Mouse (Mus musculus) liver, embryonic 14.5 days (tissue): ENCODE measurements around the gene Nrxn1. TPM values are rescaled to one million over a fixed set of nuclear protein-coding genes. Genes with fewer than 3 reads are reported as not detected.

Source experiments
- ATAC-seq: fragments of 200-750 bp; cut with Nextera tagmentation; 2 replicates; pipeline ENCODE4 v1.8.0; 2017; ENCODE audit warnings: moderate number of reproducible peaks, mild to moderate bottlenecking, moderate library complexity; ENCODE audit not compliant: insufficient read depth
- DNase-seq, 3 experiments: peaks; one replicate each; pipeline ENCODE4 v3.0.0-alpha.2; 2012 to 2013; ENCODE audit warnings: low read depth in 3 of 3, low spot score in 3 of 3
- H3K27ac ChIP-seq: fragments of 300-500 bp; sonication (generic); 2 replicates; pipeline ENCODE4 v1.5.1; 2014; ENCODE audit warnings: moderate library complexity, mild to moderate bottlenecking, control low read depth, inconsistent platforms
- H3K27me3 ChIP-seq: fragments of 300-500 bp; sonication (generic); 2 replicates; pipeline ENCODE4 v1.6.1; 2014; ENCODE audit warnings: mild to moderate bottlenecking, low read length, moderate library complexity; ENCODE audit not compliant: control insufficient read depth, insufficient read depth
- H3K36me3 ChIP-seq: fragments of 300-500 bp; sonication (generic); replicated peaks from 2 replicates; pipeline ENCODE4 v1.6.1; 2014; ENCODE audit warnings: low read depth; ENCODE audit not compliant: control insufficient read depth, insufficient read depth
- H3K4me1 ChIP-seq, 2 experiments: fragments of 200-500 bp in 1 of 2; fragments of 300-500 bp in 1 of 2; sonication (generic) in 1 of 2; replicated peaks; 2 replicates each; pipeline ENCODE4 v1.6.1; 2012 to 2014; ENCODE audit warnings: antibody characterized with exemption in 1 of 2, inconsistent platforms in 1 of 2, low read length in 1 of 2; ENCODE audit not compliant: control insufficient read depth in 2 of 2, insufficient read depth in 2 of 2
- H3K4me2 ChIP-seq: fragments of 300-500 bp; sonication (generic); 2 replicates; pipeline ENCODE4 v1.6.1; 2014; ENCODE audit warnings: low read depth, mild to moderate bottlenecking, control low read depth, moderate library complexity
- H3K4me3 ChIP-seq, 2 experiments: fragments of 200-500 bp in 1 of 2; fragments of 300-500 bp in 1 of 2; sonication (generic) in 1 of 2; 2 replicates each; pipeline ENCODE4 v1.5.1; 2012 to 2014; ENCODE audit warnings: low read depth in 2 of 2, low read length in 2 of 2, mild to moderate bottlenecking in 2 of 2, control low read depth in 1 of 2, inconsistent platforms in 1 of 2, moderate library complexity in 1 of 2; ENCODE audit not compliant: insufficient read depth in 1 of 2
- H3K9ac ChIP-seq: fragments of 300-500 bp; sonication (generic); replicated peaks from 2 replicates; pipeline ENCODE4 v1.6.1; 2014; ENCODE audit warnings: mild to moderate bottlenecking, control low read depth, moderate library complexity
- H3K9me3 ChIP-seq: fragments of 300-500 bp; sonication (generic); 2 replicates; pipeline ENCODE4 v1.6.1; 2016; ENCODE audit warnings: low read length, mixed read lengths; ENCODE audit not compliant: control insufficient read depth
- CTCF ChIP-seq: IDR thresholded peaks from 2 replicates; pipeline ENCODE4 v1.5.1; 2016; ENCODE audit warnings: antibody characterized with exemption, low read depth, control low read depth
- EP300 ChIP-seq: IDR thresholded peaks from 2 replicates; pipeline ENCODE4 v1.6.1; 2016; ENCODE audit warnings: antibody characterized with exemption, low read depth
- WGBS: fragments of 180-500 bp; shearing (Covaris S2); extraction: QIAGEN DNeasy Blood & Tissue Kit; methylation state at CpG from one replicate; pipeline ENCODE4 v1.1.7; 2014; ENCODE audit not compliant: insufficient replicate concordance; 5-methylcytosine and 5-hydroxymethylcytosine counted together
- polyA plus RNA-seq, 2 experiments: library from polyadenylated mRNA; depleted of rRNA in 1 of 2; stranded (reverse) in 1 of 2; unstranded in 1 of 2; fragments of >200 nt; fragmentation: Nextera tagmentation in 1 of 2; extraction: Ambion mirVana in 1 of 2; gene quantifications; 2 replicates each; pipeline versions ENCODE4 v1.2.1 to v1.2.3; 2012 to 2014

The Nrxn1 gene
- polyA plus RNA-seq, 2 experiments, result 0.03 to 0.14 TPM

DNA sequence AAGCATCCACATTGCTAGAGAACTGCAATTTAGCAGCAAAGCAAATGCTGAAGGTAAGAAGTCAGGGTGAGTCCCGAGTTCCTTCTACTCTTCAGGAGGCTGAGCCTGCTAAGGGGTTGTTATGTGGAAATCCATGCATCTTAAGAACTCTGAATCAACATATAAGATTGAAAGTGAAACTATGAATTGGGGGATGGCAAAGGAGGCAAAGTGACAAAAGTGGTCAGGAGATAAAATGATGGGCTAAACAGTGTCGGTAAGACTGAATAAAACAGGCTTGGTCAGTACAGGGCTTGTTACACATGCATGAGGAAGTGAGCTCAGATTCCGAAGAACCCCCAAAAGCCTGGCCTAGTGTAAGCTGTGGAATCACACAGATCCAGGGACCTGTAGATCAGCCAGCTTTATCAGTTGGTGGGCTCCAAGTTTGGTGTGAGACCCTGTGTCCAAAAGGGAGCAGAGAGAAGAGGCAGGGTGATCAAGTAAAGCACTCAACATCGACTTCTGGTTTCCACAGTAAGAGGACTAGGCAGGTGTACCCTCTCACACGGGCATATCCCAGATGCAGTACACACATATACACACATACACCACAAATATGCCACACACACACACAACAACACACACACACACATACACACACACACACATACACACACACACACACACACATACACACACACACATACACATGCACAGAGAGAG is 85.3 kb downstream of the Nrxn1 start:
- no peak overlapping the region for H3K4me2 ChIP-seq
- H3K9ac ChIP-seq, result no peak overlapping the region
- 61% methylated on average over 5 of the region's 5 CpGs for WGBS
- no peaks in the 10 kb centered on the region for H3K27me3 ChIP-seq
- ATAC-seq, result no peak
- no peaks in the 10 kb centered on the region for H3K36me3 ChIP-seq
- H3K27ac ChIP-seq, result no peak overlapping the region
- TF ChIP-seq EP300, result no peak
- TF ChIP-seq CTCF, result no peak
- H3K4me1 ChIP-seq, result no peaks in the 10 kb centered on the region
- DNase-seq, result no peak
- no peak overlapping the region for H3K4me3 ChIP-seq
- H3K9me3 ChIP-seq, result no peaks in the 10 kb centered on the region

DNA sequence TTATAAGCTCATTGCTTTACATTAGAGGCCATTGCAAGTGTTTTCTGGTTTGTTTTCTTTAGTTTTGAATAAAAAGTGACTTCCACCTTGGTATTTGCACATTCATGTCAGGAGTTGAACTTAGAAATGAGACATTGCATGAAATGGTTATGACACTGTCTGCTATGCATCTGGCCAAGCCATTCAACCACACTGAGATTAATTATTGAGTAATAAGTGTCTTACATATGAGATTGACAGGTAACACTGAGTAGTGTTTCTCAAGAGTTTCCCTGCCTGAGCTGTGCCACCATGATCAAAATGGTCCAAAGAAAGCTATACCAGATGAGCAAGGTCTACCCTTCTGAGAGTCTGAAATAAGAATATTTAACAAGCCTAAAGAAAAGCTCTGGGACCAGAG is 92.5 kb downstream of the Nrxn1 start:
- no peak for DNase-seq
- Histone ChIP-seq H3K4me2 (no peak overlapping the region), H3K9me3 (no peaks in the 10 kb centered on the region), H3K27ac (no peak overlapping the region), H3K27me3 (no peaks in the 10 kb centered on the region), H3K36me3 (no peaks in the 10 kb centered on the region), H3K9ac (no peak overlapping the region), H3K4me1 (no peaks in the 10 kb centered on the region), H3K4me3 (no peak overlapping the region)
- no peak for TF ChIP-seq EP300
- TF ChIP-seq CTCF, result no peak
- no peak for ATAC-seq

DNA sequence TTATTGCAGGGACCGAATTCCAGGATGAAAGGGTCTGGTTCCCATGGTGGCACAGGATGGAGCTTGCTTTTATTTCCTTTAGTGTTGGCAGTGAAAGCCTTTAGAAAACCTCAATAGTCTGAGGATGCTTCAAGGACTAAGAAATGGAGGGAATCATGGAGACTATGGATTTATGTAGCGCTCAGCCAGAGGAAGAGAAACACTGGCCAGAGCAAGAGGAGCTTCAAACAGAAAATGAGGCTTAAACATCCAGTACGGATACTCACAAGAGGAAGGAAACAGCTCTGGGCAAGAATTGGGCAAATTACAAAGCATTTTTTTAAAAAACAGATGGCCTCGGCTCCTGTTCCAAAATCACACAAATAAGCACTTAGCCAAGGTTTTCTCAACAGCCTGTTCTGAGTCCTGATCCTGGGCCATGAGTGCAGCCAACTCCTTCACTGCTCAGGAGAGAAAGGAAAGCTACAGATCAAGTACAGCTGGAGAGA is 93.2 kb downstream of the Nrxn1 start:
- no peak overlapping the region for H3K4me2 ChIP-seq
- no peaks in the 10 kb centered on the region for H3K27me3 ChIP-seq
- no peaks in the 10 kb centered on the region for H3K4me1 ChIP-seq
- 40% methylated on average over 4 of the region's 4 CpGs for WGBS
- ATAC-seq (no peak), DNase-seq (no peak)
- H3K4me3 ChIP-seq, result no peak overlapping the region
- H3K9me3 ChIP-seq, result no peaks in the 10 kb centered on the region
- no peak overlapping the region for H3K27ac ChIP-seq
- TF ChIP-seq EP300, result no peak
- TF ChIP-seq CTCF, result no peak
- H3K36me3 ChIP-seq, result no peaks in the 10 kb centered on the region
- no peak overlapping the region for H3K9ac ChIP-seq

DNA sequence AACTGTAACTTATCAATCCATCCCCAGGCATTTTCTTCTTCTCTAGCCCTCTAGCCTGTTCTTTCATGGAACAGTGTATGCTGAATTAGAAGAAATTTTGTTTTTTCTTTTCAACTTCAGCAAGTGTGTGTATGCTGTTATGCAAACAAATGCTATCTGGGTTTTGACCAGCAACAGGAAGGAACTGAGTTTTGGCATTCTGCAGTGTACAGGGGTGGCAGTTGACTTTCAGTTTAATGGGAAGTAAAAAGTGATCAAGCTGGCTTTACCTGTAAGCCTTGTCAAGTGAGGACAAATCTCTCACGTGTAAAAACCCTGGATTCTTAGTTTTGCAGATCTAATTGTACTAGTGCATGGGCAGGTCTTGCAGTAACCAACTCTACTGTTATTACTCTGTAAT is 95.2 kb downstream of the Nrxn1 start:
- H3K9me3 ChIP-seq, result no peaks in the 10 kb centered on the region
- no peak for DNase-seq
- no peaks in the 10 kb centered on the region for H3K4me1 ChIP-seq
- ATAC-seq, result no peak
- no peak overlapping the region for H3K9ac ChIP-seq
- H3K27ac ChIP-seq, result no peak overlapping the region
- H3K27me3 ChIP-seq, result no peaks in the 10 kb centered on the region
- no peaks in the 10 kb centered on the region for H3K36me3 ChIP-seq
- no peak overlapping the region for H3K4me2 ChIP-seq
- no peak for TF ChIP-seq CTCF
- TF ChIP-seq EP300, result no peak
- H3K4me3 ChIP-seq, result no peak overlapping the region
- WGBS, result 18% methylated on average over 1 of the region's 1 CpGs

DNA sequence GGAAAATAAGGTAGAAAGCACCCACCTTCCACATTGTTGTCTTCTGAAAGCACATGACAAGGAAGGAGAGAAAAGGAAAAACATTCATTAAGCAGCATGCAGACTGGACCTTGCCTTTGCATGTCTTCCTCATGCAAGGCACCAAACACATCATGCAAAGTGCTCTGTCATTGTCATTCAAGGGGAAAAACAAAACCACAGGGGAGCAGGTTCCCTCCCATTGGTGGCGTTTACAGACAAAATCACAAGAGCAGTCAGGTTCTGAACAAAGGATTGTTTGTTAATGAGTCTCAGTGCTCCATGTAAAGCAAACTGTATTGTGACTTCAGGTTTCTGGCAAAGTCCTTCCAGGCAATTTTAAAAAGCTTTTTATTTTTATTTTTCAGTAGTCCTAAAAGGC is 97.4 kb downstream of the Nrxn1 start:
- Histone ChIP-seq H3K27ac (no peak overlapping the region), H3K9me3 (no peaks in the 10 kb centered on the region), H3K4me2 (no peak overlapping the region), H3K9ac (no peak overlapping the region), H3K4me3 (no peak overlapping the region), H3K27me3 (no peaks in the 10 kb centered on the region), H3K36me3 (no peaks in the 10 kb centered on the region), H3K4me1 (no peaks in the 10 kb centered on the region)
- TF ChIP-seq CTCF (no peak), EP300 (no peak)
- WGBS, result 4% methylated on average over 1 of the region's 1 CpGs
- DNase-seq (no peak), ATAC-seq (no peak)
